Mouse (Mus musculus): ENCODE data around the gene Trim28.
A peak's percentile ranks its signal among the peaks of the same experiment; 100 is the strongest.

Trim28 gene

DNA sequence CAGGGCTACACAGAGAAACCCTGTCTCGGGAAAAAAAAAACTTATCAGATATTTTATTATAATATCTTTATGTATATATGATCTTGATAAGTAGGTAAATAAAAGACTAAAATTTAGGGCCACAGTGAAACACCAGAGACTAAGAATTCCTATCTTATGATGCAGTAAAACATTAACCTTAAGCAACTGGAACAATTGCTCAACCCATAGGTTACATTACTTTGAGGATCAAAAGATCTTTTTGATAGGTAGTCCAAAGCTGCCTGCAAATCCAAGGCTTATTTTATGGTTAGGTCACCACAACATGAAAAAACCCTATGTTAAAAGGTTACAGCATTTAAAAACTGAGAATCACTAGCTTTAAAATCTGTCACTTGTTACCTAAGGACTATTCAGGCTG lies 2.7 kb downstream of the Trim28 start:
- no peak for DNase-seq (ENCODE audit: low spot score)

- no peak for DNase-seq (ENCODE audit: low spot score)
Observed at GRCm38 (mm10) chr7:13003380-13003779, 4.5 kb downstream of the Trim28 start.

DNA sequence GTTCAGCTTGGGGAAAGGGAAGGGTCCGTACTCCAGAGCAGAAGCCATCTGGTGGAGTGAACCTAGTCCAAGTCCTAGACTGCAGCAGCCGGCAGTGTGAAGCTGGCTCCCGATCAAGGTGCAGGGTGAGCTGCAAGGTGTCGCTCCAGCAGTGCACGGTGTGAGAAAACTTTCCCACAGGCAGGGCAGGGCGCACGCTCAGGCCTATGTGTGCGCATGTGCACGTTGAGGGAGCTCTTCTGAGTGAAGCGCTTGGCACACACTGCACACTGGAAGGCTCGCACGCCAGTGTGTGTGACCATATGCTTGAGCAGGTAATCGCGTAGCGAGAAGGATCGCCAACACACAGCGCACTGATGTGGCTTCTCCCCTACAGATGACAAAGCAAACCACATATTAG lies 7.1 kb downstream of the Trim28 start:
- no peak for DNase-seq (ENCODE audit: low spot score)

DNA sequence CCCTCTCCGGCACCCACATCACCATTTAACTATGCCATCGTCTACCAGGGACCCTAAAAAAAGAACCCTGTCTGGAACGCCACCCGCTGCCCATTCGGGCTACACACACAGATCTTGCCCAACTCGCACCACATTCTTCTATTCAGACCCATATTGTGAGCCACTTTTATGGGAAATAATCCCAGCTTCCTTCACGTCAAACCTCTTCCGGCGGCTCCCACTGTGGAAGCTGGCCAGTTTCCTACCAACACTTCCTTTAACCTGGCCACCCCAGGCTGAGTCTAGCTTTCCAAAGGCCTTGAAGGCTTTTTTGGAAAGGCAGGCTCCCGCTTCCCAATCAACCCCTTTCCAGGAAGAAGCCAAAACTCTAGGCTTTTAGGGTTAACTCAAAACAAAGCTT lies 7.6 kb downstream of the Trim28 start:
- DNase-seq (ENCODE audit: low spot score) = no peak

DNA sequence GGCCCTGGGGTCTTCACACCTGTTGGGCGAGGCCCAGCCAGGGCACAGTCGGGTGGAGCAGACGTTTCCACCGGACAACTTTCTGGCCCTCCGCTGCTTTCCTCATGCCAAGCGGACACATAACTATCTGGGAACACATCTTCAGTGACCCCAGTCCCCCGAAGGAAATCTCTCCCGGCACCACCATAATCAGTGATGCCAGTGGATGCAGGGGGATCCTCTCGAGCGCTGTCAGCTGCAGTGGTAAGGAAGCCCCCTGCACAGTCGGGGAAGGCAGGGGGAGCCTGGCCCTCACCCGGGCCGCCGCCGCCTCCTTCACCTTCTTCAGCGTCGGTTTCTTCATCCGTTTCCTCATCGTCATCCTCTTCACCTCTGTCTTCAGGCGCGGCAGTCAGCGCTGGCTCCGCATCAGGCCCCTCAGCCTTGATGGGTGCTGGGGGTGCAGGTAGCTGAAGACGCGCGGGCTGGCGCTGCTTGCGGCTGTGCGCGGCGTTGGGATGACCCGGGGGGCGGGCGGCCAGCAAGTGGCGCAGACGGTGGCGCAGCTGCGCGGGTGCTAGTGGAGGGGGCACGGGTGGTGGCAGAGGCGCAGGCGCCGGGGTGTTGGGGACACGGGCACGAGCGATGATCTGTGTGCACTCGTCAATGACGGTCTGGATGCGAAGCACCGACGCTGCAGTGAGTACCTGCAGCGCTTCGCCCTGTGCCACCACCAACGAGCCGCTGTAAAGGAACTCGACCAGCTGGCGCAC lies 8.6 kb downstream of the Trim28 start:
- DNase-seq (ENCODE audit: low spot score) = no peak

DNA sequence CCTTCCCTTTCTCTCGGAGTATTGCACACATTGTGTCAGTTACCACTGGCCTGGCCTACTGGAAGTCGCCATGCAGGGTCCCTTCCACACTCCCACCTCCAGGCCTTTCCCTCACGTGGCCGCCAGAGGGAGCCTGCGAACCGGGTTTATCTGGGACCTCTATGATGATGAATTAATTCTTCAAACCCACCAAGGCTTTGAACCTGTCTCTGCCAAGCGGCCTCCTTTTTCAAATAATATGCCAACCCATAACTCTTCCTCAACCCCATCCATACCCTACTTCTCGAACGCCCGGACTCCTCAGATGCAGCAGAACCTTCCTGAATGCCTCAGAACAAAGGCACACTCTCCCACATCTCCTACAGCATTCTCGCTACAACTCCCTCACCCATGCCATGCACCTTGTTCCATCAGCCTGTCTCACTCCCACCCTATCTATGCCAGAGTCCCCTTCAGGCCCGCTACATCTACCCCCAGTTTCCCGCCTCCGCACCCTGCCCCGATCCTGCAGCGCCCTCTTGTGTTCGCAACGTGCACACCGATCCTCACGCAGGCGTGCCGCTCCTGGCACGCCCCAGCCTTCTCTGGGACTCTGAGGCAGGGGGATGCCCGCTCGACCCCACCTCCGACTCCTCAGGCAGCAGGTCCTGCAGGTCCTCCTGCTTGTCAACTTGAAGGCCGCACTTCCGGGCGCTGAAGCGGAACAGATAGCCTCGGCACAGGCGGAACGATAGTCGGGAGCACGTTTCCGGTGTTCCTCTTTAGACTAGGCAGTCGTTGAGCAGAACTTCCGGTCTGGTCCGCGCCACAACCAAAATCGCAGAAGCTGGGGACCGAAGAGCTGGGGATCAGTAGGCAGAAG lies 10.5 kb downstream of the Trim28 start:
- peak; percentile 98 for DNase-seq (ENCODE audit: low spot score)

DNA sequence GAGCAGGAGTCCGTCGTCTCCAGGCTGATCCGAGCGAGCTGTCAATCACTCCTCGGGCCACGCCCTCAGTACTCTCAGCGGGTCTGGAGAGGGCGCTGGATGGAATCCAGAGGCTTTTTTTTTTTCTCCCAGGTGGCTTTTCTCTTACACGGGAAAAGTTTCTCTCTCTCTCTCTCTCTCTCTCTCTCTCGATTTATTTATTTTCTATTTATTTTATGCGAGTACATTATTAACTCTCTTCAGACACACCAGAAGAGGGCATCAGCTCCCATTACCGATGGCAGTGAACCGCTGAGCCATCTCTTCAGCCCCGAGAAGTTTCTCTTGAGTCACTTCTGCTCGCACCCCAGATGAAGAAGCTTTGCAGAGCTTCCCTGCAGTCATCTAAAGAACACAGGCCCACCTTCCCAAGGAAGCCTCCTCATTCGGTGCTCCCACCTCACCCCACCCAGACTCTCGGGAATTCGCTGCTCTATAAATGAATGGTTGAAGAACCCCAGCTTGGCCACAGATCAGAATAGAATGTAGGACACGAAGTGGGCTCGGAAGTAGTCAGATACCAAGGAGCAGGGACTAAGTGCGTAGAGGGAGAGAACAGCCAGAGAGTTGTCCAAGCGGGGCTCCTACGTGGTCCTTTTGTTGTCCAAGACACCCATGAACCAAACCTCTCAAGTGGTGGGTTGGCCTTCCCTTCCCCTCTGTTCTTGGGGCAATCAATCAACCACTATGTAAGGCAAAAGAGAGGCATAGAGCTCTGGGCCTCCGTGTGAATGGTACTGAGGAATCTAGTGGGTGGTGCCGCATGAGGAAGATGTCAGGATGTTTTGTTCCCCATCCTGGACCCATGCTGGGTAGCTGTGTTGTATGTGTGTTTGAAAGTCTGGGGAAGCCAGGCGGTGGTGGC lies 11.3 kb downstream of the Trim28 start, which contains the start of gene Zbtb45:
TSS of gene Zbtb45 (minus strand) at position 30 of the 904 bp plus-strand sequence.
- peak; percentile 59 for DNase-seq (ENCODE audit: low spot score)

- DNase-seq (ENCODE audit: low spot score) = no peak
Observed at GRCm38 (mm10) chr7:13013671-13014070, 14.8 kb downstream of the Trim28 start.

- no peak for DNase-seq (ENCODE audit: low spot score)
Observed at GRCm38 (mm10) chr7:13014275-13014839, 15.4 kb downstream of the Trim28 start.

DNA sequence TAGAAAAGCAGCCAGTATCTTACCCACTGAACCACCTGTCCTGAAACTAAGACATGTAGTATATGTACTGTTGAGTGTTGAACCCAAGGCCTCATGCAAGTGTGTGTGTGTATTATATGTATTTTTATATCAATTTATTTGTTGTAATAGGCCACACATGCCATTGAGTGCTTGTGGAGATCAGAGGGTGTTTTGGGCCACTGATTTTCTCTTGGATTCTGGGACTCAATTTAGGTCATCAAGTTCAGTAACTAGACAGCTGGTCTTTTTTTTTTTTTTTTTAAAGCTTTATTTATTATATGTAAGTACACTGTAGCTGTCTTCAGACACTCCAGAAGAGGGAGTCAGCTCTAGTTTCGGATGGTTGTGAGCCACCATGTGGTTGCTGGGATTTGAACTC lies 16.3 kb downstream of the Trim28 start:
- DNase-seq (ENCODE audit: low spot score) = no peak

DNA sequence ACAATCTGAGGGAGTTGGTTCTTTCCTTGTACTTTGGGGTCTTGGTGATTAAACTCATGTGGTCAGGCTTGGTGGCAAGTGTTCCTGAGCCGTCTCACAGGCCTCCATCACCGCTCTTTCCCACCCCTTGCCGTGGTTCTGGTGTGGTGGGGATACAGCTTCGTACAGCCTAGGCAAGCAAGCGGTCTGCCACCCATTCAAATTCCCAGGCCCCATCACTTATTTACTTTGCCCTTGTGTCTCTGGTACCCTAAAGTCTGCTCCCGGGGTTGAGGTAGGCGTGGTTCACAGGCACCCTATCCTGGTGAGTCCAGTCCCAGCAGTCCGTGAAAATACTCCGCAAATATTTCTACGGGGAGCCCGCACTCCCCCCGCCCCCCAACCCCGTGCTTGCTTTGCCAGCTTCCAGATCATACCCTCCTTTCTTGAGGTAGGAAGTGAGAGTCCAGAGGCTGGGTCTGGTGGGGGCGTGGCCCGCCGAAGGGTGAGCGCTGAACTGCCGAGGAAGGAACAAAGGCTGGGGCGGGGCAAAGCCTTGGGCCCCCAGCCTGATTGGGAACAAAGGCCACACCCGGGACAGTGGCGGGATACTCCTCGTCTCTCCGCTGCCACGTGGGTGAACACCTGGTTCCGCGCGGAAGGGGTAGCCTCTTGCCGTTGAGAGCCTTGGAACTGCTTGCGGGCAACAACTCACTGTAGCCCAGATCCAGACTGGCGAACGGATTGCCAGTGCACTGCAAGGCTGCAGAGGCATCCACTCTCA lies 24.0 kb downstream of the Trim28 start:
- DNase-seq (ENCODE audit: low spot score) = peak; percentile 96

DNA sequence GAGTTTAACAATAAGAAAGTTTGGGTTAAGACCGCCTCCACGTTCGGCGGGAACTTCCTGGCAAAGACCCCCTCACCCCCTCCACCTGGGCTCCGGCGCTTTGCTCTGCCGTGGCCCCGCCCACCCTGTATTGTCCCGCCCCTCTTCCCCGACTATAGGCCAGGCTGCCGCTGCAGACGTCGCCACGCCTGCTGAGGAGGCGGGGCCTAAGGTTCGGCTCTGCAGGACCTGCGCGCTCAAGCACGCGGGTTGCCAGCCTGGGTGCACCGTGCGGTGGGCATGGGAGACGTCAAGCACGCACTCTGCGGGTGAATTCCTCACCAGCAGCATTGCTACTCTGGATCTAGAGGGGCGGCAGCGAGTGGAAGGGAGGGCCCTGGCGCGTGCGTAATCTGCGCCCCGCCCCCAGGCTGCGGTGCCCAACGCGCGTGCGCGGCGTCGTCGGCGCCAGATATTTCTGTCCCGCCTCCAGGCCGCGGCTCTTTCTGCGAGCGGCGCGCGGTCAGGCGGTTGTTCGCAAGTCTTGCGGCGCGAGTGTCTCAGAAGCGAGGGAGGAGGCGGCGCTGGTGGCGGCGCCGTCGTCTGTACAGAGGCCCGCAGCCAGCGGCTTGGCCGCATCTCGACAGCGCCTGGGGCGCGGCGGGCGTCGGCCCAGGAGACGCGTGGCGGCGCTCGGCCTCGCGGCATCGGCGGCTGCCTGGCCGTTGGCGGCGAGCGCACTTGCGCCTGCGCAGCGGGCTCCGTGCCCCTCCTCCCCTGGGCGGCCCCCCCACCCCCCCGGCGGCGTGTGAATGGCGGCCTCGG lies 25.2 kb downstream of the Trim28 start:
- peak; percentile 96 for DNase-seq (ENCODE audit: low spot score)

DNA sequence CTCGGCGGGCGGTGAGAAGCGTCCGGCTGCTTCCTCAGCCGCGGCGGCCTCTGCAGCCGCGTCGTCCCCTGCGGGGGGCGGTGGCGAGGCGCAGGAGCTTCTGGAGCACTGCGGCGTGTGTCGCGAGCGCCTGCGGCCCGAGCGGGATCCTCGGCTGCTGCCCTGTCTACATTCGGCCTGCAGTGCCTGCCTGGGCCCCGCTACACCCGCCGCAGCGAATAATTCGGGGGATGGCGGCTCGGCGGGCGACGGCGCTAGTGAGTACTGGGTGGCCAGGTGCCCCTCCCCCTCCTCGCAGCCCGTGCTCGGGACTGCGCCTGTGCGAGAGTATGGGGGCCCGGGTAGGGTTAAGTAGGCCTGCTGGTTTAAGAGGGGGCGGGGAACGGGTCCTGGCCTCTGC lies 25.9 kb downstream of the Trim28 start:
- DNase-seq (ENCODE audit: low spot score) = peak; percentile 80

GRCm38 (mm10) chr7:13025511-13026112 lies 26.7 kb downstream of the Trim28 start:
- DNase-seq (ENCODE audit: low spot score) = no peak

- no peak for DNase-seq (ENCODE audit: low spot score)
Observed at GRCm38 (mm10) chr7:13028986-13029385, 30.1 kb downstream of the Trim28 start.

DNA sequence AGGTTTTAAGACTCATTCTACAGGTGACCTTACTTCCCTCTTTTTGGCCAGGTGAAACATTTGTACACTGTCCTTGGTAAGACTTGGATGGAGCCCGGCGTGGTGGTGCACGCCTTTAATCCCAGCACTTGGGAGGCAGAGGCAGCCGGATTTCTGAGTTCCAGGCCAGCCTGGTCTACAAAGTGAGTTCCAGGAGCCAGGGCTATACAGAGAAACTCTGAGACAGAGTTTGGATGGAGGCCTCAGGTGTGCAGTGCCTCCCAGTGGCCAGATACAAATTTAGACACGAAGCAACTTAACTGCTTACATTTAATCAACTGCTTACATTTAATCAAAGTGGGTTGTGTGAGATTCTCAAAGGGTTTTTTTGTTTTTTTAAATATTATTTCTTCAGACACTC lies 32.2 kb downstream of the Trim28 start:
- DNase-seq (ENCODE audit: low spot score) = no peak

- DNase-seq (ENCODE audit: low spot score) = no peak
Observed at GRCm38 (mm10) chr7:13031983-13032382, 33.1 kb downstream of the Trim28 start.

GRCm38 (mm10) chr7:13032541-13032940 lies 33.6 kb downstream of the Trim28 start:
- no peak for DNase-seq (ENCODE audit: low spot score)

DNA sequence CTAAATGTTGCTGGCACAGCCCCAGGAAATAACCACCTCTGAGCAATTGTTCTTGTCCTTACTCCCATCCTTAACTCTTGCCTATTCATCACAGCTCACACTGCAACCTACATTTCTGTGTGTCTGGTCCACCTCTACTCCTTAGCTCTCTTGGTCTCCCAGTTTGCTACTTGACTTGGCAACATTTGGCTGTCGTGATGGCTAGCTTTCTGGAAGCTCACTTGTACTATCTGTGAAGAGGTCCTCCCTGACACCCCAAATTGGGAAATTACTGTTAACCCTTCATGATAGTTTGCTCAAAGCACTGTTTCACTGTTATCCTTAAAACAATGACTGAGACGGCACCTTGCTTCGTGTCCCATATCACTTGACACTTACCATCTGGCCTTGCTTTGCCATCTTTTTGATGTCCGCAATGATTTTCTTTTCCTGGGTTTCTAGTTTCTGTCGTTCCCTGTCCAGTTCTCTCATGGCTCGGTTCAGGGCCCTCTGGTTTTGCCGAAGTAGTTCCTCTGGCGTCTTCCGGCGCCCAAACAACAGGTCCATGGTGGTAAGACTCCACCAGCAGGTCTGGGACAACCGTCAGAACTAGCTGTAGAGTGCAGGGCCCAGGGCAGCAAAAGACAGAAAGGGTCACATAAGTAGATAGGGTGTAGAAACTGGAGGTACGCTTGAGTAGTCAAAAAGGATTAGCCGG lies 34.7 kb downstream of the Trim28 start:
- no peak for DNase-seq (ENCODE audit: low spot score)

All from embryo, embryonic 10.5 days (tissue).